Mouse (Mus musculus) liver, adult 2 months (tissue): Measurements from ENCODE around the gene Wdr46. TPM values are rescaled to one million over a fixed set of nuclear protein-coding genes. Genes with fewer than 3 reads are reported as not detected.

Source experiments
- DNase-seq: peaks from one replicate; pipeline ENCODE4 v3.0.0-alpha.2; 2011; ENCODE audit warnings: low read depth, low spot score; ENCODE audit errors: extremely low read depth
- H3K27ac ChIP-seq: fragments of 200-500 bp; replicated peaks from 2 replicates; pipeline ENCODE4 v1.5.1; 2012; ENCODE audit warnings: low read depth, mild to moderate bottlenecking, control low read depth, inconsistent platforms, low read length; ENCODE audit not compliant: insufficient read depth
- H3K27me3 ChIP-seq: fragments of 200-500 bp; 2 replicates; pipeline ENCODE4 v1.6.1; 2012; ENCODE audit warnings: mild to moderate bottlenecking, moderate library complexity, low read length, inconsistent platforms; ENCODE audit not compliant: control insufficient read depth, insufficient read depth
- H3K36me3 ChIP-seq: fragments of 200-500 bp; 2 replicates; pipeline ENCODE4 v1.6.1; 2012; ENCODE audit warnings: low read length, inconsistent platforms; ENCODE audit not compliant: control insufficient read depth, insufficient read depth
- H3K4me1 ChIP-seq: fragments of 200-500 bp; 2 replicates; pipeline ENCODE4 v1.6.1; 2011; ENCODE audit warnings: low read length; ENCODE audit not compliant: control insufficient read depth, insufficient read depth
- H3K4me3 ChIP-seq: fragments of 200-500 bp; 2 replicates; pipeline ENCODE4 v1.5.1; 2011; ENCODE audit warnings: low read depth, mild to moderate bottlenecking, control low read depth, low read length, moderate library complexity; ENCODE audit not compliant: insufficient read depth
- H3K79me2 ChIP-seq: fragments of 200-500 bp; 2 replicates; pipeline ENCODE4 v1.6.1; 2012; ENCODE audit warnings: inconsistent platforms, mild to moderate bottlenecking, low read length, moderate library complexity; ENCODE audit not compliant: control insufficient read depth, insufficient read depth
- H3K9ac ChIP-seq: fragments of 200-500 bp; 2 replicates; pipeline ENCODE4 v1.6.1; 2012; ENCODE audit warnings: low read depth, mild to moderate bottlenecking, control low read depth, inconsistent platforms, low read length
- CTCF ChIP-seq: fragments of 200-500 bp; IDR thresholded peaks from 2 replicates; pipeline ENCODE4 v1.5.1; 2011; ENCODE audit warnings: low read depth, low read length, control low read depth
- POLR2A ChIP-seq: fragments of 200-500 bp; IDR thresholded peaks from 2 replicates; pipeline ENCODE4 v1.6.1; 2011; ENCODE audit warnings: low read length, control low read depth; ENCODE audit not compliant: insufficient read depth; ENCODE audit errors: extremely low read depth
- WGBS: fragments of 180-500 bp; shearing (Covaris S2); methylation state at CpG from one replicate; pipeline ENCODE4 v1.1.7; 2018; 5-methylcytosine and 5-hydroxymethylcytosine counted together
- polyA plus RNA-seq: library from polyadenylated mRNA; depleted of rRNA; stranded (reverse); fragments of >200 nt; gene quantifications from 2 replicates; pipeline ENCODE4 v1.2.3, GENCODE M21; 2012
- total RNA-seq: library from RNA; depleted of rRNA; stranded (reverse); fragments of >200 nt; gene quantifications from 2 replicates; pipeline ENCODE4 v1.2.3, GENCODE M21; 2014

Gene Wdr46
- total and polyA plus RNA-seq, 2 experiments, result 9.3 to 16.4 TPM

DNA sequence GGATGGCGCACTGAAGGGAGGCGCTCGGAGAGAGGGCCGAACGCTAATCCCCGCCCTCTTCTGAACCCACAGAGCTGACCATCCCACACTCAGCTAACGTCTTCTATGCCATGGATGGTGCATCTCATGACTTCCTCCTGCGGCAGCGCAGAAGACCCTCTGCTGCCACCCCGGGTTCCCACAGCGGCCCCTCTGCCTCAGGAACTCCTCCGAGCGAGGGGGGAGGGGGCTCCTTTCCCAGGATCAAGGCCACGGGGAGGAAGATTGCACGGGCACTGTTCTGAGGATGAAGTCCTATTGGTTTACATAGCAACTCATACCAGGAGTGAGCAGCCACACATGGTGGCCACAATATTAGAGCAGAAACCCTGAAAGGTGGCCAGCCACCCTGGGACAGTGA lies 3.5 kb upstream of the Wdr46 start:
- H3K27me3 ChIP-seq, result no peaks in the 10 kb centered on the region
- no peak overlapping the region for H3K9ac ChIP-seq
- no peaks in the 10 kb centered on the region; the same call in 1 of the 2 replicates for H3K36me3 ChIP-seq
- TF ChIP-seq CTCF, result no peak
- H3K79me2 ChIP-seq, result peaks cover 11% of the 10 kb centered on the region; the same call in 1 of the 2 replicates
- peaks cover 13% of the 10 kb centered on the region; the same call in 1 of the 2 replicates for H3K4me1 ChIP-seq
- no peak overlapping the region for H3K27ac ChIP-seq
- no peak overlapping the region for H3K4me3 ChIP-seq
- WGBS, result 88% methylated on average over 15 of the region's 15 CpGs
- DNase-seq, result no peak

DNA sequence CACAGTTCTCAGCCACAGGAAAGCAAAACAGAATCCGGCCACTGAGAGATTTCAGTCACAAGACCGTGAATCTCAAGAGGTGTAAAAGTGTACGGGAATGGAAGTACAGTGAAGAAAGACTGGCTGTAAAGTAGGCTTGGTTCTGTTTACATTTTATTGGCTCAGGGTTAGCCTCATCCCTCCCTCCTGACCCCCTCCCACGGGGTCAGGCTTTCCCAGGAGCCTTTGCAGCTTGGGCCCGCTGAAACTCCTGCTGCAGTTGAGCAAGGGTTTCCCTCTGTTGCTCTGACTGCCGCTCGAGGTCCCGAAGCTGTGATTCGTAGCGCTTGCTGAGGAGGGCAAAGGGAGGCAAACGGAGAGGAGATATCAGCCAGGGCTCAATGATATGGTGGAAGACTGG lies 1.7 kb upstream of the Wdr46 start:
- no peak for TF ChIP-seq CTCF
- no peak for TF ChIP-seq POLR2A
- 44% methylated on average over 11 of the region's 11 CpGs for WGBS
- DNase-seq, result no peak
- H3K4me1 ChIP-seq, result peaks cover 10% of the 10 kb centered on the region; the same call in 1 of the 2 replicates
- no peaks in the 10 kb centered on the region for H3K27me3 ChIP-seq
- no peak overlapping the region for H3K9ac ChIP-seq
- peaks cover 11% of the 10 kb centered on the region; the same call in 1 of the 2 replicates for H3K79me2 ChIP-seq
- H3K36me3 ChIP-seq, result no peaks in the 10 kb centered on the region; the same call in 1 of the 2 replicates
- no peak overlapping the region for H3K4me3 ChIP-seq
- no peak overlapping the region for H3K27ac ChIP-seq

DNA sequence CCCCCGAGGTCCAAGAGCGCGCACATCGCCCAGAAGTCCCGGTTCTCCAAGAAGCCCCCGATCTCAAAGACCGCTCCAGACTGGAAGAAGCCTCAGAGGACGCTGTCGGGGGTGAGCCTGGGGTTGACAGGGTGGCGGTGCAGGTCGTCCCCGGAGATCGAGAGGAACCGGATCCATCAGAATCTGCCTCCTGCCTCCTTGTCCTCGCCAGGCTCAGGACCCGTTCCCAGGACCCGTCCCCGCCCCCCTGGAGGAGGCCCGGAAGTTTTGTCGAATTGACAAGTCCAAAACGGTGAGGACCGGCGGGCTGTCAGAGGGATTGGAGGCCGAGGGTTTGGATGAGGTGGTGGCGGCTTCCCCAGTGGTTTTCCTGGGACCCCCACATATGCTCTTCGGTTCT lies 521 bp downstream of the Wdr46 start:
- H3K4me3 ChIP-seq, result peak overlapping the region; percentile 97
- H3K27ac ChIP-seq, result no peak overlapping the region
- H3K79me2 ChIP-seq, result peaks cover 11% of the 10 kb centered on the region; the same call in 1 of the 2 replicates
- DNase-seq, result no peak
- peak overlapping the region; percentile 85 for H3K9ac ChIP-seq
- peaks cover 1% of the 10 kb centered on the region; the same call in 1 of the 2 replicates for H3K36me3 ChIP-seq
- 2% methylated on average over 26 of the region's 26 CpGs for WGBS
- no peaks in the 10 kb centered on the region for H3K27me3 ChIP-seq
- H3K4me1 ChIP-seq, result peaks cover 10% of the 10 kb centered on the region; the same call in 1 of the 2 replicates
- TF ChIP-seq POLR2A, result no peak
- TF ChIP-seq CTCF, result no peak

DNA sequence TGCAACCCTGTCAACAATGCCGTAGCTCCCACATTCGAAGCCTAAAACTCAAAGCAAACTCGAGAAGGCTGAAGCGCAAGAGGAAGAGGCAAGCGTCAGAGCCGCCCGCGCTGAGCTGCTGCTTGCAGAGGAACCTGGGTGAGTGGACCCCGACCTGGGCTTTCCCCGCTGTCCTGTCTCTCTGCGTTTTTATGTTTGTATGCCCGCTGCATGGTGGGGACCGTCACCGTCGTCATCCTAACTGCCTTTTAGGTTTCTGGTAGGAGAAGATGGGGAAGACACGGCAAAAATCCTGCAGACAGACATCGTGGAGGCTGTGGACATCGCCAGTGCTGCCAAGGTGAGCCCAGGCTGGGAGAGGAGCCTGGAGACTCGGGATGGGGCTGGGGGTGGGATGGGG lies 921 bp downstream of the Wdr46 start:
- Histone ChIP-seq H3K79me2 (peaks cover 11% of the 10 kb centered on the region; the same call in 1 of the 2 replicates), H3K36me3 (peaks cover 1% of the 10 kb centered on the region; the same call in 1 of the 2 replicates), H3K27me3 (no peaks in the 10 kb centered on the region), H3K27ac (no peak overlapping the region), H3K9ac (peak overlapping the region; percentile 85), H3K4me1 (peaks cover 10% of the 10 kb centered on the region; the same call in 1 of the 2 replicates), H3K4me3 (peak overlapping the region; percentile 97)
- TF ChIP-seq POLR2A, result no peak
- TF ChIP-seq CTCF, result no peak
- no peak for DNase-seq
- 50% methylated on average over 19 of the region's 19 CpGs for WGBS

GRCm38 (mm10) chr17:33943454-33943853 lies 3.0 kb downstream of the Wdr46 start:
- no peak overlapping the region for H3K27ac ChIP-seq
- TF ChIP-seq CTCF, result no peak
- no peak for TF ChIP-seq POLR2A
- H3K4me1 ChIP-seq, result peaks cover 10% of the 10 kb centered on the region; the same call in 1 of the 2 replicates
- no peaks in the 10 kb centered on the region for H3K27me3 ChIP-seq
- H3K79me2 ChIP-seq, result peaks cover 11% of the 10 kb centered on the region; the same call in 1 of the 2 replicates
- H3K4me3 ChIP-seq, result no peak overlapping the region
- WGBS, result 91% methylated on average over 15 of the region's 15 CpGs
- no peak for DNase-seq
- peaks cover 1% of the 10 kb centered on the region; the same call in 1 of the 2 replicates for H3K36me3 ChIP-seq
- no peak overlapping the region for H3K9ac ChIP-seq

DNA sequence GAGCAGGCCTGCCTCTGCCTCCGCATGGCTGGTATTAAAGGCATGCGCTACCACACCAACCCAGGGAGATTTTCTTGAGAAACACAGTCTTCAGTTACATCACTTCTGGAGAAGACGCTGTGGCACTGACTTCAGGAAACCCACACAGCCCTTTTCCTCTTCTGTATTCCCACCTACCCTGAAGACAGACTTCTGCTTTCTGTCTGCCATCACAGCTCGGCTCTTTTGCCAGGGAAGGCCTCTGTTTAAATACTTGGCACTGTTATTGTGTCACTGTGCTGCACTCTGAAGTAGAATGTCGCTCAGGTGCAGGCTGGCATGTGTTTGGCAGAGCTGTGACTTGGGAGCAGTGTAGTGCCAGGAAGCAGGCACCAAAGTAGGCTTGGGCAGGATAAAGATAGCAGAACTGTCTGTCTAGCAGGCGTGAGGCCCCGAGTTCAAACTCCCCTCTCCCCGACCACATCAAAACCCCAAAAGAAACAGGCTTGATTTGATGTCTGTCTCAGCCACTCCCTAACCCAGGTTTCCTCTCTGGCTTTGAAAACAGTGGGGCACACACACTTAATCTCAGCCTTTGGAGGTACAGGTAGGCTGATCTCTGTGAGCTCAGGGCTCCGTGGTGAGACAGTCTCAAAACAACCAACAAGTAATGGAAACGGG lies 7.1 kb downstream of the Wdr46 start:
- H3K4me3 ChIP-seq, result no peak overlapping the region
- H3K9ac ChIP-seq, result no peak overlapping the region
- 57% methylated on average over 10 of the region's 10 CpGs for WGBS
- DNase-seq, result peak; percentile 55
- H3K27me3 ChIP-seq, result no peaks in the 10 kb centered on the region
- peaks cover 9% of the 10 kb centered on the region; the same call in 1 of the 2 replicates for H3K36me3 ChIP-seq
- H3K27ac ChIP-seq, result no peak overlapping the region
- no peaks in the 10 kb centered on the region for H3K79me2 ChIP-seq
- TF ChIP-seq CTCF (no peak), POLR2A (no peak)
- peaks cover 3% of the 10 kb centered on the region; the same call in 1 of the 2 replicates for H3K4me1 ChIP-seq
